Mouse (Mus musculus) lung, embryonic 16.5 days (tissue): Measurements from ENCODE around the gene Reg2. TPM values are rescaled to one million over a fixed set of nuclear protein-coding genes. Genes with fewer than 3 reads are reported as not detected.

Experiments used
- ATAC-seq: fragments of 200-750 bp; cut with Nextera tagmentation; 2 replicates; pipeline ENCODE4 v1.8.0; 2017; ENCODE audit warnings: low read depth, mild to moderate bottlenecking, moderate library complexity
- H3K27ac ChIP-seq: fragments of 300-500 bp; sonication (generic); 2 replicates; pipeline ENCODE4 v1.5.1; 2014; ENCODE audit warnings: mild to moderate bottlenecking, control low read depth, low read length
- H3K27me3 ChIP-seq: fragments of 300-500 bp; sonication (generic); 2 replicates; pipeline ENCODE4 v1.6.1; 2014; ENCODE audit warnings: low read depth, low read length, mixed read lengths; ENCODE audit not compliant: control insufficient read depth, insufficient read depth
- H3K36me3 ChIP-seq: fragments of 300-500 bp; sonication (generic); 2 replicates; pipeline ENCODE4 v1.6.1; 2014; ENCODE audit warnings: low read length; ENCODE audit not compliant: control insufficient read depth, insufficient read depth
- H3K4me1 ChIP-seq: fragments of 300-500 bp; sonication (generic); replicated peaks from 2 replicates; pipeline ENCODE4 v1.6.1; 2014; ENCODE audit warnings: low read length, mixed read lengths; ENCODE audit not compliant: control insufficient read depth, insufficient read depth
- H3K4me2 ChIP-seq: fragments of 300-500 bp; sonication (generic); 2 replicates; pipeline ENCODE4 v1.6.1; 2014; ENCODE audit warnings: low read depth, low read length, control low read depth
- H3K4me3 ChIP-seq: fragments of 300-500 bp; sonication (generic); 2 replicates; pipeline ENCODE4 v1.5.1; 2014; ENCODE audit warnings: mild to moderate bottlenecking, low read length, control low read depth
- H3K9ac ChIP-seq: fragments of 300-500 bp; sonication (generic); 2 replicates; pipeline ENCODE4 v1.6.1; 2014; ENCODE audit warnings: low read length, control low read depth
- H3K9me3 ChIP-seq: fragments of 300-500 bp; sonication (generic); 2 replicates; pipeline ENCODE4 v1.6.1; 2016; ENCODE audit warnings: low read length; ENCODE audit not compliant: control insufficient read depth
- WGBS: fragments of 180-500 bp; shearing (Covaris S2); extraction: QIAGEN DNeasy Blood & Tissue Kit; methylation state at CpG from one replicate; pipeline ENCODE4 v1.1.7; 2014; 5-methylcytosine and 5-hydroxymethylcytosine counted together
- polyA plus RNA-seq: library from polyadenylated mRNA; unstranded; fragments of >200 nt; fragmentation: Nextera tagmentation; extraction: Ambion mirVana; gene quantifications from 2 replicates; pipeline ENCODE4 v1.2.1, GENCODE M21; 2015

Gene Reg2
- polyA plus RNA-seq, 1 experiment from 2014 or later = not detected

- Histone ChIP-seq H3K27ac (no peak overlapping the region), H3K36me3 (no peaks in the 10 kb centered on the region), H3K4me2 (no peak overlapping the region), H3K9ac (no peak overlapping the region), H3K27me3 (no peaks in the 10 kb centered on the region), H3K4me1 (no peaks in the 10 kb centered on the region), H3K4me3 (no peak overlapping the region), H3K9me3 (no peaks in the 10 kb centered on the region)
- ATAC-seq = no peak
- WGBS = 91% methylated on average over 2 of the region's 2 CpGs
These were observed 57.4 kb downstream of the Reg2 start for GRCm38 (mm10) chr6:78452804-78453203.

Other genes starting within 250 kb of the Reg2 start
- 1.0 TPM in 1 of 2 replicates, not detected in the other for gene Reg3b, start 25.0 kb upstream of the Reg2 start, polyA plus RNA-seq
- not detected in 2 replicates for gene Reg3d, start 16.8 kb upstream of the Reg2 start, polyA plus RNA-seq
- not detected in 2 replicates for gene Reg3a, start 14.9 kb upstream of the Reg2 start, polyA plus RNA-seq
- gene Reg1, start 27.1 kb downstream of the Reg2 start, polyA plus RNA-seq = not detected in 2 replicates
- 34.2 and 78.2 TPM in 2 replicates for gene Reg3g, start 73.2 kb downstream of the Reg2 start, polyA plus RNA-seq